ENCODE assay signal across 8 mouse cellular contexts in genomic region chr16:20536081-20536665, GRCm38 (mm10). TPM values are rescaled to one million over a fixed set of nuclear protein-coding genes. Genes with fewer than 3 reads are reported as not detected.
A peak's percentile ranks its signal among the peaks of the same experiment; 100 is the strongest.
DNase-seq lines count a peak whose midpoint lies in the region; ATAC-seq and TF ChIP-seq lines count a peak whose summit lies in the region.

No protein-coding gene starts in this region.

- no peak for DNase-seq in cerebellum, adult 2 months
- no peak for DNase-seq in cerebellum, postnatal 4 days (ENCODE audit: low spot score in 2 of 2)
- DNase-seq in layer of hippocampus, adult 9-10 months (ENCODE audit: low spot score), result no peak
- no peak for DNase-seq in layer of hippocampus, postnatal 14 days (ENCODE audit: low spot score in 2 of 2)

- peak overlapping the region; percentile 88 for H3K4me2 ChIP-seq in limb, embryonic 13.5 days (replicated peaks)
- peak overlapping the region; percentile 92 for H3K4me2 ChIP-seq in stomach, embryonic 14.5 days (replicated peaks; ENCODE audit: low read depth, low read length)

- peaks cover 70% of the 10 kb centered on the region for H3K36me3 ChIP-seq in megakaryocyte, embryonic 14.5 days (replicated peaks; ENCODE audit: low read length)
- H3K36me3 ChIP-seq in limb, embryonic 13.5 days, result peaks cover 63% of the 10 kb centered on the region
- peaks cover 52% of the 10 kb centered on the region for H3K36me3 ChIP-seq in stomach, embryonic 14.5 days (ENCODE audit: control insufficient read depth, insufficient read depth, low read length)

- 18% methylated on average over 9 of the region's 9 CpGs for WGBS in cerebellum, adult 2 months
- 32% methylated on average over 9 of the region's 9 CpGs for WGBS in limb, embryonic 13.5 days
- 29% methylated on average over 9 of the region's 9 CpGs for WGBS in stomach, embryonic 14.5 days

- peak overlapping the region; percentile 82 for H3K27ac ChIP-seq in cerebellum, adult 2 months (ENCODE audit: insufficient read depth, low read length)
- peak overlapping the region; percentile 72; the same call in 1 of the 2 replicates for H3K27ac ChIP-seq in limb, embryonic 13.5 days
- no peak overlapping the region; the same call in 1 of the 2 replicates for H3K27ac ChIP-seq in stomach, embryonic 14.5 days (ENCODE audit: low read length)

- peak overlapping the region; percentile 96 for H3K9ac ChIP-seq in limb, embryonic 13.5 days
- H3K9ac ChIP-seq in stomach, embryonic 14.5 days (replicated peaks; ENCODE audit: low read depth, low read length), result peak overlapping the region; percentile 75

- TF ChIP-seq POLR2A in cerebellum, adult 2 months (IDR thresholded peaks at IDR 0.05; ENCODE audit: borderline replicate concordance, insufficient read depth, low read length), result no peak

- H3K4me3 ChIP-seq in cerebellum, adult 2 months (replicated peaks; ENCODE audit: insufficient read depth, low read depth, low read length), result peak overlapping the region; percentile 92
- H3K4me3 ChIP-seq in megakaryocyte, embryonic 14.5 days (replicated peaks), result peak overlapping the region; percentile 100
- peak overlapping the region; percentile 90 for H3K4me3 ChIP-seq in limb, embryonic 13.5 days
- H3K4me3 ChIP-seq in stomach, embryonic 14.5 days (ENCODE audit: low read depth, low read length), result peak overlapping the region; percentile 75

- ATAC-seq in megakaryocyte, adult 5-6 weeks (ENCODE audit: poor library complexity, severe bottlenecking), result no peak
- no peak for ATAC-seq in limb, embryonic 13.5 days (ENCODE audit: low FRiP score, low read depth)
- no peak for ATAC-seq in stomach, embryonic 14.5 days (ENCODE audit: insufficient number of reproducible peaks, insufficient read depth, low FRiP score, low read depth)

- H3K9me3 ChIP-seq in megakaryocyte, embryonic 14.5 days, result no peaks in the 10 kb centered on the region
- no peaks in the 10 kb centered on the region for H3K9me3 ChIP-seq in limb, embryonic 13.5 days
- H3K9me3 ChIP-seq in stomach, embryonic 14.5 days (ENCODE audit: control insufficient read depth, low read depth, low read length), result no peaks in the 10 kb centered on the region

- no peaks in the 10 kb centered on the region for H3K27me3 ChIP-seq in cerebellum, adult 2 months (ENCODE audit: control insufficient read depth, insufficient read depth, low read length)
- H3K27me3 ChIP-seq in megakaryocyte, embryonic 14.5 days (replicated peaks), result no peaks in the 10 kb centered on the region
- no peaks in the 10 kb centered on the region for H3K27me3 ChIP-seq in limb, embryonic 13.5 days
- no peaks in the 10 kb centered on the region for H3K27me3 ChIP-seq in stomach, embryonic 14.5 days (ENCODE audit: control insufficient read depth, insufficient read depth, low read length)

- TF ChIP-seq CTCF in cerebellum, adult 2 months (IDR thresholded peaks at IDR 0.05; ENCODE audit: borderline replicate concordance, insufficient read depth, low read depth, low read length), result no peak

- H3K4me1 ChIP-seq in cerebellum, adult 2 months (ENCODE audit: control insufficient read depth, insufficient read depth, low read length), result peaks cover 11% of the 10 kb centered on the region
- H3K4me1 ChIP-seq in megakaryocyte, embryonic 14.5 days, result peaks cover 52% of the 10 kb centered on the region
- H3K4me1 ChIP-seq in limb, embryonic 13.5 days, result peaks cover 25% of the 10 kb centered on the region
- H3K4me1 ChIP-seq in stomach, embryonic 14.5 days (ENCODE audit: control insufficient read depth, insufficient read depth, low read length), result peaks cover 21% of the 10 kb centered on the region

RNA-seq across cellular contexts. Expression of gene Ap2m1, which starts 0.9 kb away (rescaled TPM):
- 1,156 and 1,178 TPM in 2 replicates for polyA plus RNA-seq in cerebellum, adult 2 months (2012; rRNA removed)
- polyA plus RNA-seq in megakaryocyte, embryonic 14.5 days (2012; ENCODE audit: insufficient read depth, low replicate concordance), result 49.0 and 228 TPM in 2 replicates
- 287 and 332 TPM in 2 replicates for total RNA-seq in megakaryocyte, adult 5-6 weeks (2015)
- 207 and 242 TPM in 2 replicates for total RNA-seq in megakaryocyte, adult 5-6 weeks (2017)
- 629 and 657 TPM in 2 replicates for polyA plus RNA-seq in limb, embryonic 13.5 days (2015; fragmentation: Nextera tagmentation; extraction: Ambion mirVana)
- polyA plus RNA-seq in stomach, embryonic 14.5 days (2014; fragmentation: Nextera tagmentation; extraction: Ambion mirVana), result 586 and 625 TPM in 2 replicates
- total RNA-seq in layer of hippocampus, postnatal 14 days (2021), result 100 to 1,000 TPM; 893 to 941 TPM

RNA-seq across cellular contexts. Expression of gene Abcf3, which starts 12.2 kb away (rescaled TPM):
- polyA plus RNA-seq in cerebellum, adult 2 months (2012; rRNA removed), result 107 and 112 TPM in 2 replicates
- polyA plus RNA-seq in megakaryocyte, embryonic 14.5 days (2012; ENCODE audit: insufficient read depth, low replicate concordance), result 24.1 TPM in 1 of 2 replicates, not detected in the other
- total RNA-seq in megakaryocyte, adult 5-6 weeks (2015), result 15.4 and 21.7 TPM in 2 replicates
- total RNA-seq in megakaryocyte, adult 5-6 weeks (2017), result 27.5 and 32.1 TPM in 2 replicates
- 68.1 and 78.1 TPM in 2 replicates for polyA plus RNA-seq in limb, embryonic 13.5 days (2015; fragmentation: Nextera tagmentation; extraction: Ambion mirVana)
- polyA plus RNA-seq in stomach, embryonic 14.5 days (2014; fragmentation: Nextera tagmentation; extraction: Ambion mirVana), result 53.0 and 53.5 TPM in 2 replicates
- 10 to 100 TPM; 82.8 to 87.9 TPM for total RNA-seq in layer of hippocampus, postnatal 14 days (2021)

RNA-seq across cellular contexts. Expression of gene Dvl3, which starts 19.4 kb away (rescaled TPM):
- 60.2 and 66.5 TPM in 2 replicates for polyA plus RNA-seq in cerebellum, adult 2 months (2012; rRNA removed)
- polyA plus RNA-seq in megakaryocyte, embryonic 14.5 days (2012; ENCODE audit: insufficient read depth, low replicate concordance), result 21.1 and 45.9 TPM in 2 replicates
- total RNA-seq in megakaryocyte, adult 5-6 weeks (2015), result 21.9 and 22.4 TPM in 2 replicates
- 2.6 and 4.2 TPM in 2 replicates for total RNA-seq in megakaryocyte, adult 5-6 weeks (2017)
- 28.0 and 28.7 TPM in 2 replicates for polyA plus RNA-seq in limb, embryonic 13.5 days (2015; fragmentation: Nextera tagmentation; extraction: Ambion mirVana)
- 29.2 and 31.7 TPM in 2 replicates for polyA plus RNA-seq in stomach, embryonic 14.5 days (2014; fragmentation: Nextera tagmentation; extraction: Ambion mirVana)
- 10 to 100 TPM; 77.2 to 78.9 TPM for total RNA-seq in layer of hippocampus, postnatal 14 days (2021)

RNA-seq across cellular contexts. Expression of gene Eif2b5, which starts 37.6 kb away (rescaled TPM):
- 52.4 and 53.3 TPM in 2 replicates for polyA plus RNA-seq in cerebellum, adult 2 months (2012; rRNA removed)
- polyA plus RNA-seq in megakaryocyte, embryonic 14.5 days (2012; ENCODE audit: insufficient read depth, low replicate concordance), result 5.9 and 9.1 TPM in 2 replicates
- total RNA-seq in megakaryocyte, adult 5-6 weeks (2015), result 30.1 and 31.6 TPM in 2 replicates
- total RNA-seq in megakaryocyte, adult 5-6 weeks (2017), result 43.1 and 46.1 TPM in 2 replicates
- 109 and 113 TPM in 2 replicates for polyA plus RNA-seq in limb, embryonic 13.5 days (2015; fragmentation: Nextera tagmentation; extraction: Ambion mirVana)
- polyA plus RNA-seq in stomach, embryonic 14.5 days (2014; fragmentation: Nextera tagmentation; extraction: Ambion mirVana), result 83.8 and 87.3 TPM in 2 replicates
- total RNA-seq in layer of hippocampus, postnatal 14 days (2021), result 10 to 100 TPM; 51.7 to 54.1 TPM

RNA-seq across cellular contexts. Expression of gene Vwa5b2, which starts 53.1 kb away (rescaled TPM):
- 46.7 and 58.1 TPM in 2 replicates for polyA plus RNA-seq in cerebellum, adult 2 months (2012; rRNA removed)
- polyA plus RNA-seq in megakaryocyte, embryonic 14.5 days (2012; ENCODE audit: insufficient read depth, low replicate concordance), result not detected in 2 replicates
- not detected in 2 replicates for total RNA-seq in megakaryocyte, adult 5-6 weeks (2015)
- total RNA-seq in megakaryocyte, adult 5-6 weeks (2017), result not detected in 2 replicates
- 0.73 and 1.5 TPM in 2 replicates for polyA plus RNA-seq in limb, embryonic 13.5 days (2015; fragmentation: Nextera tagmentation; extraction: Ambion mirVana)
- 4.0 and 4.3 TPM in 2 replicates for polyA plus RNA-seq in stomach, embryonic 14.5 days (2014; fragmentation: Nextera tagmentation; extraction: Ambion mirVana)
- 10 to 100 TPM; 30.8 to 43.6 TPM for total RNA-seq in layer of hippocampus, postnatal 14 days (2021)
